Mouse (Mus musculus): ENCODE data around the gene Axin1.
A peak's percentile ranks its signal among the peaks of the same experiment; 100 is the strongest.

Axin1 gene

DNA sequence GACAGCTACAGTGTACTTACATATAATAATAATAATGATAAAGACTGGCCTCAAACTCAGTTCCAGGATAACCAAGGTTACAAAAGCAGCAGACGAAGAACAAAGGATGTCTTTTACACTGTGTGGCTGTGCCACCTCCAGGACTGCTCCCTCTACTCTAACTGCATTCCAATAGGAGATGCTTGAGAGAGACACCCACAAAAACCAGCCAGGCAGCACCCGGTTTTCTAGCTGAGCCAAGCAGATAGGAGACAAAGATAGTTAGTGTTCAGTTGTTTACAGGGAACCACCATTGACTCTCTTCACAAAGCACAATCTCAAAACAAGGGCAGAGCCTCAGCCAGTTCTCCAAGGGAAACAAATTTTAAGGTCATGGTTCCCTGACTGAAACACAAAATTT lies 101.1 kb downstream of the Axin1 start:
- DNase-seq (ENCODE audit: low read depth), result peak; percentile 36

DNA sequence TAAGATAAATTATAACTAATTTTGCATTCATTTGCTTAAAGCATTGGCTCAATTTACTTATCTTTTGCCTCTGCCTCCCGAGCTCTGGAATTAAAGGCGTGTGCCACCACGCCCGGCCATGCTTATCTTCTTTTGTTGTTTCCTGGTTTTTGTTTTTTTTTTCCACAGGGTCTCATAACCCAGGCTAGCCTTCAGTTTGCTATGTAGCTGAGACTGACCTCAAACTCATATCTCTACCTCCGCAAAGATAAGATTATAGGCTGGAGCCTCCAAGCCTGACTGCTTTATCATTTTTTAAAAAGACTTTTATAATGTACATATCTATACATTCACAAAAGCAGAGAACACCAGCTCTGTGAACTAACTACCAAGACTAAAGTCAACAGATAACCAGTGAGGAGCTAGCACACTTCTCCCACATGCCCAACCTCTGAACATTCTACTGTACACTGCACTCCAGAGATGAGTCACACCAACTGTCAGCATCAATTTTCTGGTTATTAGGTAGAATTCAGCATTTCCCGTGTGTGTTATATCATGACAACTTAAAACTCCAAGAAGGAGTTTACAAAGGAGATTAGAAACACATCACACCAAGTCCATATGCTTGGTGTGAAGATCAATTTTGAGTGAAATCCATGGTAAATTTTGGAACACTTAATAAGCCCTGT lies 101.8 kb downstream of the Axin1 start:
- DNase-seq (ENCODE audit: low read depth), result peak; percentile 77

DNA sequence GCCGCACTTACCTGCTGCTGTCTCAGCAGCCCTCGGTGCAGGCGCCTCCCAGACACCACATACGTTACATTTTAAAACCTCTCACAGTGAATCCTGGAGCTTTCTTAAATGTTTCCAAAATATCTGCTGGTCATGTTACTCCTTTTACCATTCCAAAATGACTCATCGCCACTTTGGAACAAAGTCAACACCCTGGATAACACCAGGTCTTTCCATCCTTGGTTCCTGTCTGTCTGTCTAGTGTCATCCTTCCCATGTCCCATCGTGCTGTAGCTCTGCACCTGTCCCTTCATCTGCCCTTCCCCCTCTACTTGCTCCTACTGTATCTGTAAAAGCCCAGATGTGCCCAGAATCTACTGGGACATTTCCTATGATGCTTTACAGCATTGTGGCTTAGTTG lies 102.5 kb downstream of the Axin1 start:
- DNase-seq (ENCODE audit: low read depth), result no peak

DNA sequence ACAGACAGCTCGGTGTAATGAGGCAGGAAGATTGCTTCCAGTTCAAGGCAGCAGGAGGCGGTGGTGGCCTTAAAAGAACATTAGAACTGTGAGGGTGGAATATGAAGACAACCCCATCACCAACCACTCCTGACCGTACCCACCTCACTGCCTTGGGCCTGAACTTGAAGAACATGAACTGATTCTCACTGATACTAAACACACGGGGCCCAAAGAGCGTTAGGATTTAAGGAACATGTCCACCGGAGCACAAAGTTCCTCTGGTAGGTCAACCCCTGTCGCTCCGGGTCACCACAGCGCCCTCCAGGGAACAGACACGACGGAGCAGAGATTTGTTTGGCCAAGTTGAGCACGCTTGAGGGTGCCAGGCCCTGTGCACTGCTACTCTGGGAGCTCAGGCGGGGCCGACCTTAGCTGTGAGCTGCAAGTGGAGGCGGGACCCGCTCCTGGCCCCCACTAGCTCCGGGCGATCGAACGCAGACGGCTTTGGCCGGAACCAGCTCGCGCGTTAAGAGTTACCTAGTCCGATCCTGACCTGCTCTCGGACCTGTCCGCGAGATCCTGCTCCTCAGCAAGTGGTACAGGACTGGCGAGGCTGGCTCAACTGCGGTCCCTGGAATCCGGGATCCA lies 105.1 kb downstream of the Axin1 start:
- DNase-seq (ENCODE audit: low read depth), result peak; percentile 85

DNA sequence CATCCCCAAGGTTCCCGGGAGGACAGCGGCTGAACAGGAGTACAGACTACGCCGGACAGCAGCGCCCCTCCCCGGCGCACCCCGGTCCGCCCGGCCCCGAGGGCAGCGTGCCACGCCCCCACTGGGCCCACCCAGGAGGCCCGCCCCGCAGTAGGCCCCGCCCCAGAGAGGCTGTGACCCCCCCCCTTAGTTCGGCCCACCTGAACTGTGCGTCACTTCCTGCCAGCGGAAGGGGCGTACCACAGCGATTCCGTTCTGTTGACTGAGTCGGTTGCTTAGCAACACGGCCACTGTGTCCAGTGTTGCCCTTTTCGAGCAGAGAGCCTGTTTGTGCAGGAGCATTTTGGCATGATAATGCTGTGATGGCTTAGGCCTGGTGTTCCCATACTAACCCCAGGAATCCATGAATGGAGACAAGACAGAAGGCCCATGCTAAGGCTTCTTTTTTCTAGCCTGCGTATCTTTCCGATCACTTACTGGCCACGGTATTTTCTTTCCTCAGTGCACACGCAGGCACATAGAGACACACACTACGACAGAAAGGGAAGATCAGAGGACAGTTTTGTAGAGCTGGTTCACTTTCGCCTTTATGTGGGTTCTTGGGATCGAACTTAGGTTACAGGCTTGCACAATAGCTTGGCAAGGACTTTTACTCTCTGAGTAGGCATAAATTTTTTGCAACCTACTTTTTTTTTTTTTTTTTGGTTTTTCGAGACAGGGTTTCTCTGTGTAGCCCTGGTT lies 105.8 kb downstream of the Axin1 start, which contains the start of gene Fam234a:
Gene Fam234a, minus strand, starts transcription at position 142 of the 741 bp plus-strand sequence.
- DNase-seq (ENCODE audit: low read depth), result peak; percentile 98

All from induced T-regulatory cell, adult 2 months (primary cell).